Mouse (Mus musculus) E14TG2a.4 (cell line): ENCODE measurements around the gene Pdzd3.

Experiments
- CTCF ChIP-seq: conservative IDR thresholded peaks from 2 replicates; pipeline ENCODE4 v1.5.1; 2014; ENCODE audit warnings: low read length
- NANOG ChIP-seq: IDR thresholded peaks from 2 replicates; pipeline ENCODE4 v1.6.1; 2014; ENCODE audit warnings: borderline replicate concordance, low read length, mixed read lengths

GRCm38 (mm10) chr9:44286256-44286850, 35.1 kb upstream of the Pdzd3 start:
- TF ChIP-seq CTCF: no peak
- TF ChIP-seq NANOG: no peak
